Mouse (Mus musculus) olfactory bulb, adult 2 months (tissue): ENCODE measurements at regions not wholly inside any gene's neighbourhood (a gene's known extent, or its start where the extent isn't known, plus 50 kb on each side); places are given as distances from the start of the nearest gene placed in this dataset.

Experiments used
- CTCF ChIP-seq: fragments of 200-500 bp; IDR thresholded peaks from 2 replicates; pipeline ENCODE4 v1.5.1; 2012; ENCODE audit warnings: low read depth, mild to moderate bottlenecking, low read length, moderate library complexity; ENCODE audit not compliant: insufficient read depth
- POLR2A ChIP-seq: fragments of 200-500 bp; IDR thresholded peaks from 2 replicates; pipeline ENCODE4 v1.6.1; 2012; ENCODE audit warnings: mild to moderate bottlenecking, low read depth, low read length, moderate library complexity; ENCODE audit not compliant: insufficient read depth

GRCm38 (mm10) chr7:37874382-37874781, 100.9 kb upstream of the Zfp536 start:
- TF ChIP-seq CTCF (no peak), POLR2A (no peak)
